Mouse (Mus musculus) spleen, postnatal 10 days (tissue): ENCODE results near the gene Fuz.
"Not testable (repeated sequence)": the region's sequence is repeated elsewhere in the genome, so short reads cannot be mapped to it uniquely, and the experiment has no call there.

Experiments
- DNase-seq, 2 experiments: peaks; one replicate each; pipeline ENCODE4 v3.0.0; 2021 to 2022; ENCODE audit warnings: low spot score in 2 of 2

Gene Fuz

GRCm38 (mm10) chr7:44860576-44861428 lies 35.1 kb upstream of the Fuz start:
- peak; percentile 66 to 87 for DNase-seq

- DNase-seq: no peak
Observed at GRCm38 (mm10) chr7:44861429-44861816, 34.5 kb upstream of the Fuz start.

GRCm38 (mm10) chr7:44862434-44862833 lies 33.4 kb upstream of the Fuz start:
- DNase-seq: no peak

- DNase-seq: no peak
Observed at GRCm38 (mm10) chr7:44863210-44863609, 32.7 kb upstream of the Fuz start.

- DNase-seq: no peak
Observed at GRCm38 (mm10) chr7:44863982-44864494, 31.8 kb upstream of the Fuz start.

- DNase-seq: peak in 1 of 2 experiments; percentile 46
Observed at GRCm38 (mm10) chr7:44864595-44865542, 31.0 kb upstream of the Fuz start.

- DNase-seq: peak in 1 of 2 experiments; percentile 66
Observed at GRCm38 (mm10) chr7:44866276-44867009, 29.4 kb upstream of the Fuz start.

GRCm38 (mm10) chr7:44867010-44867702 lies 28.7 kb upstream of the Fuz start:
- no peak for DNase-seq

GRCm38 (mm10) chr7:44867802-44868201 lies 28.1 kb upstream of the Fuz start:
- DNase-seq: no peak

- DNase-seq: no peak
Observed at GRCm38 (mm10) chr7:44868465-44868864, 27.4 kb upstream of the Fuz start.

- peak; percentile 46 to 60 for DNase-seq
Observed at GRCm38 (mm10) chr7:44868919-44869696, 26.8 kb upstream of the Fuz start.

GRCm38 (mm10) chr7:44869697-44870528 lies 26.0 kb upstream of the Fuz start, which contains the start of gene Ptov1:
Ptov1 (minus strand) TSS chr7:44869788.
- peak; percentile 61 to 81 for DNase-seq

GRCm38 (mm10) chr7:44870614-44871013 lies 25.3 kb upstream of the Fuz start:
- DNase-seq: no peak

- DNase-seq: no peak
Observed at GRCm38 (mm10) chr7:44871181-44871580, 24.7 kb upstream of the Fuz start.

GRCm38 (mm10) chr7:44871774-44872173 lies 24.1 kb upstream of the Fuz start:
- not testable (repeated sequence) for DNase-seq

GRCm38 (mm10) chr7:44877833-44878232 lies 18.0 kb upstream of the Fuz start:
- no peak for DNase-seq

- no peak for DNase-seq
Observed at GRCm38 (mm10) chr7:44883036-44883435, 12.8 kb upstream of the Fuz start.

- no peak for DNase-seq
Observed at GRCm38 (mm10) chr7:44884637-44885036, 11.2 kb upstream of the Fuz start.

GRCm38 (mm10) chr7:44886964-44887363 lies 8.9 kb upstream of the Fuz start:
- no peak for DNase-seq
